Mouse (Mus musculus): ENCODE data around the gene Nsun7. TPM values are rescaled to one million over a fixed set of nuclear protein-coding genes. Genes with fewer than 3 reads are reported as not detected.

Nsun7 gene
- polyA plus RNA-seq, 1 experiment from 2014 or later = 0.65 TPM

- no peaks in the 10 kb centered on the region for H3K4me1 ChIP-seq (ENCODE audit: control insufficient read depth, insufficient read depth, low read length)
- no peaks in the 10 kb centered on the region for H3K9me3 ChIP-seq (ENCODE audit: control insufficient read depth, low read length)
- no peak overlapping the region for H3K4me3 ChIP-seq (ENCODE audit: low read depth, low read length)
- ATAC-seq (ENCODE audit: low read depth) (no peak), DNase-seq (ENCODE audit: low spot score) (no peak)
- no peak overlapping the region for H3K4me2 ChIP-seq (ENCODE audit: low read depth, low read length)
- 86% methylated on average over 7 of the region's 7 CpGs for WGBS
- no peak overlapping the region for H3K27ac ChIP-seq (replicated peaks; ENCODE audit: low read depth, low read length)
- no peaks in the 10 kb centered on the region for H3K36me3 ChIP-seq (ENCODE audit: control insufficient read depth, insufficient read depth, low read length)
- H3K9ac ChIP-seq (ENCODE audit: low read depth, low read length) = no peak overlapping the region
- H3K27me3 ChIP-seq (replicated peaks; ENCODE audit: control insufficient read depth, insufficient read depth, low read length) = no peaks in the 10 kb centered on the region
Observed at GRCm38 (mm10) chr5:66328766-66329165, 69.1 kb downstream of the Nsun7 start.

GRCm38 (mm10) chr5:66330806-66331205, 71.1 kb downstream of the Nsun7 start:
- WGBS = 97% methylated on average over 6 of the region's 6 CpGs
- ATAC-seq (ENCODE audit: low read depth) (no peak), DNase-seq (ENCODE audit: low spot score) (no peak)

DNA sequence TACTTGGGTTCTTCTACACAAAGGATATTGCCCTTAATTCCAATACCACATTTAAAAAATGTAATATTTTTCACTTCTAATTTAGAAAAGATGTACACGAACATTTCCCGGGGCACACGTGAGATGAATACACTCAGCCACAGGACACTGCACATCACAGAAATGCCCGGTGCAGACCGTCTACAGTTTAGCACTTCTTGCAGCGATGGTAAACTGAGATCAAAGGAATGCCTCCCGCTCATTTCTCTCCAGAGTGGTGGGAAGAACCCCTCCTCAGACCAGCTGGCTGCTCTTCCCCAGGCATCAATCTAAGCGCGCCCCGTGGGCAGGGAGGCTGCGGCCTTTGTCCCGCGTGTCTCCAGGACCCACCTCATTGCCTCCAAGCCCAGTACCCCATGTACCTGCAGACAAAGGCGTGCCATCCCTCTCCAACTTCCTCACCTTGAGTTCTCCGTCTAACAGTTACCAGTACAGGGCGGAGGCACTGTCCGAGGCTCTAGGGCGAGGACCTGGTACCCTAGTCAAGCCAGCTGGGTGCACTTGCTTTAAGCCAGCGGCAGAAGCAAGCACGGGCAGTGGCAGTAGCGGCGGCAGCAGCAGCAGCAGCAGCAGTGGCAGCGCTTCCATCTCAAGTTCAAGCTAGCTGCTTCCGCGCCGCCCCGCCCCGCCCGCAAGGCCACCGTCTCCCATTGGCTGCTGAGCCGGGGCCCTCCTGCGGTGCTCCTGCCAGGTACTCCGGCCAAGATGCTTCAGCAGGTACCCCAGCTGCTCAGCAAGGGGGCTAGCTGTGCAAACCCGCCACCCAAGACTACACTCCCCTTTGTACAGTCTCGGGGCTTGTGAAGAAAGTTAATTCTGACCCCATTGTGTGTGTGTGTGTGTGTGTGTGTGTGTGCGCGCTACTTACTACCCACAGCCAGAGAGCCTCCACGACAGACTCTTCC, 77.6 kb downstream of the Nsun7 start:
- DNase-seq (ENCODE audit: low spot score) (peak; percentile 70), ATAC-seq (ENCODE audit: low read depth) (peak; percentile 90)
- peaks cover 13% of the 10 kb centered on the region for H3K4me1 ChIP-seq (ENCODE audit: control insufficient read depth, insufficient read depth, low read length)
- H3K4me3 ChIP-seq (ENCODE audit: low read depth, low read length) = peak overlapping the region; percentile 40
- peak overlapping the region; percentile 82 for H3K4me2 ChIP-seq (ENCODE audit: low read depth, low read length)
- no peaks in the 10 kb centered on the region for H3K36me3 ChIP-seq (ENCODE audit: control insufficient read depth, insufficient read depth, low read length)
- no peaks in the 10 kb centered on the region for H3K27me3 ChIP-seq (replicated peaks; ENCODE audit: control insufficient read depth, insufficient read depth, low read length)
- H3K9me3 ChIP-seq (ENCODE audit: control insufficient read depth, low read length) = no peaks in the 10 kb centered on the region
- peak overlapping the region; percentile 57 for H3K9ac ChIP-seq (ENCODE audit: low read depth, low read length)
- no peak overlapping the region for H3K27ac ChIP-seq (replicated peaks; ENCODE audit: low read depth, low read length)
- 4% methylated on average over 36 of the region's 38 CpGs for WGBS

More at GRCm38 (mm10) chr5:66330806-66331205, 71.1 kb downstream of the Nsun7 start:
- H3K4me2 ChIP-seq (ENCODE audit: low read depth, low read length) = no peak overlapping the region
- H3K9me3 ChIP-seq (ENCODE audit: control insufficient read depth, low read length) = no peaks in the 10 kb centered on the region
- H3K9ac ChIP-seq (ENCODE audit: low read depth, low read length) = no peak overlapping the region
- no peaks in the 10 kb centered on the region for H3K36me3 ChIP-seq (ENCODE audit: control insufficient read depth, insufficient read depth, low read length)
- no peak overlapping the region for H3K4me3 ChIP-seq (ENCODE audit: low read depth, low read length)
- H3K27me3 ChIP-seq (replicated peaks; ENCODE audit: control insufficient read depth, insufficient read depth, low read length) = no peaks in the 10 kb centered on the region
- H3K4me1 ChIP-seq (ENCODE audit: control insufficient read depth, insufficient read depth, low read length) = no peaks in the 10 kb centered on the region
- no peak overlapping the region for H3K27ac ChIP-seq (replicated peaks; ENCODE audit: low read depth, low read length)

DNA sequence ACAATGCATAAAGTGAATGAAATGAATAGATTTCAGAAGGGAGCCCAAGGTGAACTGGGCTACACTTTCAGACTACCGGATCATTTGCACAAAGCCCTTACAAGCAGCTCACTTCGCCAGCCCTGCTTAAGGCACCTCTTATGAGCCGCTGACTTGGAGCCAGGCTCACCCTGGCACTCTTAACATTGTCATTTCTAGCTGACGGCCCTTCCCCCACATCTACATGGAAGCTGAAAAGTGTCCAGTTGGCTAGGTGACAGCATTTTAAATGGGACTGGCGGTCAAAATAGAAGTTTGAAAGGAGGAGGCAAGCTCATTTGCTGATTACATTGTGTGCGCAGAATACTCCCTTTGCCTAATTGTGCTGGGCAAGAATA, 78.3 kb downstream of the Nsun7 start:
- Histone ChIP-seq H3K36me3 (ENCODE audit: control insufficient read depth, insufficient read depth, low read length) (no peaks in the 10 kb centered on the region), H3K9me3 (ENCODE audit: control insufficient read depth, low read length) (no peaks in the 10 kb centered on the region), H3K27me3 (replicated peaks; ENCODE audit: control insufficient read depth, insufficient read depth, low read length) (no peaks in the 10 kb centered on the region), H3K4me3 (ENCODE audit: low read depth, low read length) (peak overlapping the region; percentile 40), H3K4me2 (ENCODE audit: low read depth, low read length) (peak overlapping the region; percentile 82), H3K9ac (ENCODE audit: low read depth, low read length) (no peak overlapping the region), H3K27ac (replicated peaks; ENCODE audit: low read depth, low read length) (no peak overlapping the region), H3K4me1 (ENCODE audit: control insufficient read depth, insufficient read depth, low read length) (peaks cover 13% of the 10 kb centered on the region)
- 36% methylated on average over 6 of the region's 6 CpGs for WGBS
- 0 out of 2 replicates have a peak, but pooled peaks have one; percentile 7 for ATAC-seq (ENCODE audit: low read depth)
- no peak for DNase-seq (ENCODE audit: low spot score)

DNA sequence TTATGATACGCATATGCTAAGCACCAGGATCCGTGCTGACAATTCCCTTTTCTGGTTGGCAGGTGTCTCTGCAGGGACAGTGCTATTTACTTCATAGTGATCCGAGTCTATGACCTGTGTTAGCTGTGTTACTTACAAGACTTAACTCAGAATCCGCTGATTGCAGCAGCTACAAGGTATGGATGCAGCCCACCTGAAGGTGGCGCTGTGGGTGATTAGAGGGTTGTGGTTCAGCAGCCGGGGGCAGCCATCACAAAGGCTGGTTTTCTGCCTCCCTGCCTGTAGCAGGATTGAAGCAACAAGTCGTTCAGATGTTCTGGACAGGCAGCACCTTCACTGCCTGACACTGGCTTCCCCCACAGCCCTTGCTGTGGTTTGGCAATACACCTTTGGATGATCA, 78.9 kb downstream of the Nsun7 start:
- ATAC-seq (ENCODE audit: low read depth) = no peak
- 41% methylated on average over 7 of the region's 7 CpGs for WGBS
- DNase-seq (ENCODE audit: low spot score) = no peak

GRCm38 (mm10) chr5:66340356-66341102, 80.8 kb downstream of the Nsun7 start:
- Histone ChIP-seq H3K9me3 (ENCODE audit: control insufficient read depth, low read length) (no peaks in the 10 kb centered on the region), H3K27me3 (replicated peaks; ENCODE audit: control insufficient read depth, insufficient read depth, low read length) (no peaks in the 10 kb centered on the region), H3K4me1 (ENCODE audit: control insufficient read depth, insufficient read depth, low read length) (peaks cover 13% of the 10 kb centered on the region), H3K4me2 (ENCODE audit: low read depth, low read length) (no peak overlapping the region), H3K27ac (replicated peaks; ENCODE audit: low read depth, low read length) (no peak overlapping the region), H3K9ac (ENCODE audit: low read depth, low read length) (no peak overlapping the region), H3K4me3 (ENCODE audit: low read depth, low read length) (no peak overlapping the region), H3K36me3 (ENCODE audit: control insufficient read depth, insufficient read depth, low read length) (no peaks in the 10 kb centered on the region)
- WGBS = 68% methylated on average over 17 of the region's 17 CpGs
- DNase-seq (ENCODE audit: low spot score) (peak; percentile 21), ATAC-seq (ENCODE audit: low read depth) (no peak)

More for the DNA sequence above, 78.9 kb downstream of the Nsun7 start:
- Histone ChIP-seq H3K4me2 (ENCODE audit: low read depth, low read length) (no peak overlapping the region), H3K4me1 (ENCODE audit: control insufficient read depth, insufficient read depth, low read length) (peaks cover 13% of the 10 kb centered on the region), H3K9me3 (ENCODE audit: control insufficient read depth, low read length) (no peaks in the 10 kb centered on the region), H3K9ac (ENCODE audit: low read depth, low read length) (no peak overlapping the region), H3K4me3 (ENCODE audit: low read depth, low read length) (no peak overlapping the region), H3K27ac (replicated peaks; ENCODE audit: low read depth, low read length) (no peak overlapping the region), H3K27me3 (replicated peaks; ENCODE audit: control insufficient read depth, insufficient read depth, low read length) (no peaks in the 10 kb centered on the region), H3K36me3 (ENCODE audit: control insufficient read depth, insufficient read depth, low read length) (no peaks in the 10 kb centered on the region)

DNA sequence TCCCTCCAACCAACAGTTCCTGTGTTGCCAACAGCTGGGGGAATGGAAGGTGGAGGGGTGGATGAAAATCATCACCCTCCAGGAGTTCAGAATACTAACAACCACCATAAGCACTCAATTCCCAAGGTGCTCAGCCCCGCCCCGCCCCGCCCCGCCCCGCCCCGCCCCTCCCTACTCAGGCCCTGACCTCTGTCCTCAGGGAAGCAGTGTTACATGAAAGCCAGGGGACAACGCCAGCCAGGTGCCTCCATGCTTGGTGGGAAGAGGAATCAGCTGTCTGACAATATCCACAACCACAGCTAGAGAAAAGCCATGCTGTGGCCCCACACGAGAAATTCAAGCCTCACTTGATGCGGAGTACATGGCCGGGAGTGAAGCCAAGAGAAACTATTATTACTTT, 82.2 kb downstream of the Nsun7 start:
- DNase-seq (ENCODE audit: low spot score) (no peak), ATAC-seq (ENCODE audit: low read depth) (no peak)
- H3K4me1 ChIP-seq (ENCODE audit: control insufficient read depth, insufficient read depth, low read length) = peaks cover 13% of the 10 kb centered on the region
- no peak overlapping the region for H3K4me2 ChIP-seq (ENCODE audit: low read depth, low read length)
- no peaks in the 10 kb centered on the region for H3K9me3 ChIP-seq (ENCODE audit: control insufficient read depth, low read length)
- H3K9ac ChIP-seq (ENCODE audit: low read depth, low read length) = no peak overlapping the region
- 38% methylated on average over 10 of the region's 10 CpGs for WGBS
- H3K4me3 ChIP-seq (ENCODE audit: low read depth, low read length) = no peak overlapping the region
- H3K27me3 ChIP-seq (replicated peaks; ENCODE audit: control insufficient read depth, insufficient read depth, low read length) = no peaks in the 10 kb centered on the region
- H3K27ac ChIP-seq (replicated peaks; ENCODE audit: low read depth, low read length) = no peak overlapping the region
- H3K36me3 ChIP-seq (ENCODE audit: control insufficient read depth, insufficient read depth, low read length) = no peaks in the 10 kb centered on the region

DNA sequence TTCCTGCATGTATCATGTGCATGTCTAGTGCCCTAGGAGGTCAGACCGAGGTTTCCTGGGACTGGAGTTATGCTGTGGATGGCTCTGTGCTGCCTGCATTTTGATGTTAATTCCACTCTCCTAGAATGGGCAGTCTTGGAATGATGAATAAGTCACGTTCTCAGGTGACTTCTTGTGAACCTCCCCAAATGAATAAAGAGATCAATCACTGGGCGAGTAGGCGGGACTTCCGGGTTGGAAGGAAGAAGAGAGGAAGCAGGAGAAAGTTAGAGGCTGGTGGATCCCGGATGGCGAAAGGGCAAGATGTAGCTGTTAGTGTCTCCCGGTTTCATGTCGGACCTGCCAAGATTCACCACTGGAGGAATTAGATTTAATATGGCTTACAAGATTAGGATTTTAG, 82.6 kb downstream of the Nsun7 start:
- H3K9ac ChIP-seq (ENCODE audit: low read depth, low read length) = no peak overlapping the region
- H3K27ac ChIP-seq (replicated peaks; ENCODE audit: low read depth, low read length) = no peak overlapping the region
- no peak for DNase-seq (ENCODE audit: low spot score)
- H3K4me1 ChIP-seq (ENCODE audit: control insufficient read depth, insufficient read depth, low read length) = peaks cover 8% of the 10 kb centered on the region
- ATAC-seq (ENCODE audit: low read depth) = no peak
- WGBS = 75% methylated on average over 9 of the region's 9 CpGs
- no peak overlapping the region for H3K4me3 ChIP-seq (ENCODE audit: low read depth, low read length)
- H3K27me3 ChIP-seq (replicated peaks; ENCODE audit: control insufficient read depth, insufficient read depth, low read length) = no peaks in the 10 kb centered on the region
- no peaks in the 10 kb centered on the region for H3K36me3 ChIP-seq (ENCODE audit: control insufficient read depth, insufficient read depth, low read length)
- H3K4me2 ChIP-seq (ENCODE audit: low read depth, low read length) = no peak overlapping the region
- H3K9me3 ChIP-seq (ENCODE audit: control insufficient read depth, low read length) = no peaks in the 10 kb centered on the region
